Mouse (Mus musculus): ENCODE measurements around the gene Bcor.

Bcor gene

GRCm38 (mm10) chrX:12159981-12160656, at the start of gene Bcor:
Gene Bcor, minus strand, starts transcription at chrX:12160355.
- DNase-seq (ENCODE audit: low spot score): no peak

GRCm38 (mm10) chrX:12202951-12203350, 42.8 kb upstream of the Bcor start:
- no peak for DNase-seq (ENCODE audit: low spot score)

- peak; percentile 29 for DNase-seq (ENCODE audit: low spot score)
Measured at GRCm38 (mm10) chrX:12201111-12201510, 41.0 kb upstream of the Bcor start.

- DNase-seq (ENCODE audit: low spot score): no peak
Measured at GRCm38 (mm10) chrX:12195234-12195919, 35.2 kb upstream of the Bcor start.

- DNase-seq (ENCODE audit: low spot score): peak; percentile 74
Measured at GRCm38 (mm10) chrX:12192343-12192742, 32.2 kb upstream of the Bcor start.

- no peak for DNase-seq (ENCODE audit: low spot score)
Measured at GRCm38 (mm10) chrX:12189511-12189910, 29.4 kb upstream of the Bcor start.

- DNase-seq (ENCODE audit: low spot score): no peak
Measured at GRCm38 (mm10) chrX:12175198-12175960, 15.2 kb upstream of the Bcor start.

- DNase-seq (ENCODE audit: low spot score): no peak
Measured at GRCm38 (mm10) chrX:12170128-12170527, 10.0 kb upstream of the Bcor start.

GRCm38 (mm10) chrX:12164591-12165529, 4.7 kb upstream of the Bcor start:
- DNase-seq (ENCODE audit: low spot score): peak; percentile 12

- no peak for DNase-seq (ENCODE audit: low spot score)
Measured at GRCm38 (mm10) chrX:12159534-12159881, 647 bp downstream of the Bcor start.

GRCm38 (mm10) chrX:12158821-12159533, 1.2 kb downstream of the Bcor start:
- DNase-seq (ENCODE audit: low spot score): no peak

GRCm38 (mm10) chrX:12158244-12158820, 1.8 kb downstream of the Bcor start:
- no peak for DNase-seq (ENCODE audit: low spot score)

GRCm38 (mm10) chrX:12157331-12157930, 2.7 kb downstream of the Bcor start:
- DNase-seq (ENCODE audit: low spot score): no peak

- DNase-seq (ENCODE audit: low spot score): no peak
Measured at GRCm38 (mm10) chrX:12155842-12156291, 4.3 kb downstream of the Bcor start.

- no peak for DNase-seq (ENCODE audit: low spot score)
Measured at GRCm38 (mm10) chrX:12155068-12155840, 4.9 kb downstream of the Bcor start.

- DNase-seq (ENCODE audit: low spot score): no peak
Measured at GRCm38 (mm10) chrX:12153141-12154095, 6.7 kb downstream of the Bcor start.

GRCm38 (mm10) chrX:12151996-12152904, 7.9 kb downstream of the Bcor start:
- no peak for DNase-seq (ENCODE audit: low spot score)
